Mouse (Mus musculus): ENCODE measurements at regions not wholly inside any gene's neighbourhood (a gene's known extent, or its start where the extent isn't known, plus 50 kb on each side); places are given as distances from the start of the nearest gene placed in this dataset.

DNA sequence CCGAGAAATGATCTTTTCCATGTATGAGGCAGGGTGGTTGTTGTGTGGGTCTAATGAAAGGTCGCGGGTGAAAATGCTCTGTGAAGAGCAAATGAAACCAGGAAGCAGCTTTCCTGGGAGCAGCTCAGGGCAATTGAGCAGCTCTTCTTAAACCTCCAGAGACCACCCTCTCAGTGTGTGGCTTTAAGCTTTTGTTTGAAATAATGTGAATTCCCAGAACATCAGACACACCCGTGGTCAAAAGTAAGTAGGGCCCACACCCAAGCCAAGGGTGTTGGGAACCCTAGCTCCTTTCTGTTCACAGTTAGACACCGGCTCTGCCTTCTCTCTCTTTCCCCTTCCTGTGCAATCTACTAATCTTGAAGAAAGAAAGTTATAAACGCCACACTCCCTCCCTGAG, 450.5 kb downstream of the Bnc2 start:
- TF ChIP-seq CTCF (IDR thresholded peaks at IDR 0.05; ENCODE audit: extremely low read depth, insufficient read depth, insufficient read length, insufficient replicate concordance) (no peak), POLR2A (IDR thresholded peaks at IDR 0.05; ENCODE audit: low read depth, low read length) (no peak)
